Mouse (Mus musculus): ENCODE results near the gene Abhd12. TPM values are rescaled to one million over a fixed set of nuclear protein-coding genes. Genes with fewer than 3 reads are reported as not detected.

Gene Abhd12
- polyA plus RNA-seq, 1 experiment = 38.3 TPM

GRCm38 (mm10) chr2:150800616-150801015 lies 103.9 kb downstream of the Abhd12 start:
- no peak for TF ChIP-seq GATA1 (IDR thresholded peaks at IDR 0.05; ENCODE audit: low read length)

GRCm38 (mm10) chr2:150798084-150798483 lies 106.5 kb downstream of the Abhd12 start:
- no peak for TF ChIP-seq GATA1 (IDR thresholded peaks at IDR 0.05; ENCODE audit: low read length)

GRCm38 (mm10) chr2:150793320-150793719 lies 111.2 kb downstream of the Abhd12 start:
- TF ChIP-seq GATA1 (IDR thresholded peaks at IDR 0.05; ENCODE audit: low read length) = no peak

- no peak for TF ChIP-seq GATA1 (IDR thresholded peaks at IDR 0.05; ENCODE audit: low read length)
These were observed 115.6 kb downstream of the Abhd12 start for GRCm38 (mm10) chr2:150788768-150789550.

- no peak for TF ChIP-seq GATA1 (IDR thresholded peaks at IDR 0.05; ENCODE audit: low read length)
These were observed 117.2 kb downstream of the Abhd12 start for GRCm38 (mm10) chr2:150787234-150787771.

GRCm38 (mm10) chr2:150786251-150787180 lies 118.0 kb downstream of the Abhd12 start, which contains the start of gene Pygb:
Pygb (plus strand) TSS chr2:150786735.
- TF ChIP-seq GATA1 (IDR thresholded peaks at IDR 0.05; ENCODE audit: low read length) = no peak

GRCm38 (mm10) chr2:150782801-150783200 lies 121.7 kb downstream of the Abhd12 start:
- TF ChIP-seq GATA1 (IDR thresholded peaks at IDR 0.05; ENCODE audit: low read length) = no peak

Other genes starting within 250 kb of the Abhd12 start
- 21.2 and 34.7 TPM in 2 replicates for gene Acss1, start 236.2 kb downstream of the Abhd12 start, polyA plus RNA-seq (2012)
- gene Vsx1, start 215.4 kb downstream of the Abhd12 start, polyA plus RNA-seq (2012) = not detected in 2 replicates
- gene Entpd6, start 155.7 kb downstream of the Abhd12 start, polyA plus RNA-seq (2012) = 26.9 and 35.3 TPM in 2 replicates
- 4.3 and 7.0 TPM in 2 replicates for gene Pygb, start 118.0 kb downstream of the Abhd12 start, polyA plus RNA-seq (2012)
- 23.6 and 23.9 TPM in 2 replicates for gene Gins1, start 659 bp upstream of the Abhd12 start, polyA plus RNA-seq (2012)
- gene Ninl, start 134.6 kb upstream of the Abhd12 start, polyA plus RNA-seq (2012) = 9.6 and 11.0 TPM in 2 replicates
- 18.4 and 23.7 TPM in 2 replicates for gene Nanp, start 134.7 kb upstream of the Abhd12 start, polyA plus RNA-seq (2012)
- not detected in 2 replicates for gene Gm14151, start 187.6 kb upstream of the Abhd12 start, polyA plus RNA-seq (2012)
- not detected in 2 replicates for gene Gm14147, start 193.5 kb upstream of the Abhd12 start, polyA plus RNA-seq (2012)

All from G1E-ER4 (cell line).